Mouse (Mus musculus) heart, postnatal 0 days (tissue): ENCODE results near the gene Cnot3.

Experiments used
- CTCF ChIP-seq: IDR thresholded peaks from 2 replicates; pipeline ENCODE4 v1.5.1; 2016; ENCODE audit warnings: antibody characterized with exemption, control low read depth, low read depth
- EP300 ChIP-seq: IDR thresholded peaks from 2 replicates; pipeline ENCODE4 v1.6.1; 2016; ENCODE audit warnings: antibody characterized with exemption, low read depth

GRCm38 (mm10) chr7:3704475-3704874 lies 59.4 kb downstream of the Cnot3 start:
- TF ChIP-seq CTCF (no peak), EP300 (no peak)
